Mouse (Mus musculus): ENCODE data around the gene Vps37b. TPM values are rescaled to one million over a fixed set of nuclear protein-coding genes. Genes with fewer than 3 reads are reported as not detected.

Vps37b gene
- polyA plus RNA-seq, 1 experiment from 2014 or later: 82.4 TPM

- Histone ChIP-seq H3K27me3 (no peaks in the 10 kb centered on the region), H3K4me2 (no peak overlapping the region), H3K9ac (no peak overlapping the region), H3K9me3 (no peaks in the 10 kb centered on the region), H3K4me3 (no peak overlapping the region), H3K4me1 (replicated peaks) (no peaks in the 10 kb centered on the region; the same call in 1 of the 2 replicates), H3K36me3 (no peaks in the 10 kb centered on the region), H3K27ac (replicated peaks) (no peak overlapping the region)
- 66% methylated on average over 8 of the region's 8 CpGs for WGBS
- no peak for ATAC-seq (ENCODE audit: low FRiP score, low read depth)
Measured at GRCm38 (mm10) chr5:123969216-123969615, 62.9 kb downstream of the Vps37b start.

- WGBS: 92% methylated on average over 5 of the region's 5 CpGs
- H3K9me3 ChIP-seq: no peaks in the 10 kb centered on the region
- no peaks in the 10 kb centered on the region; the same call in 1 of the 2 replicates for H3K4me1 ChIP-seq (replicated peaks)
- H3K9ac ChIP-seq: no peak overlapping the region
- H3K36me3 ChIP-seq: no peaks in the 10 kb centered on the region
- H3K4me2 ChIP-seq: no peak overlapping the region
- no peak overlapping the region for H3K27ac ChIP-seq (replicated peaks)
- ATAC-seq (ENCODE audit: low FRiP score, low read depth): no peak
- H3K4me3 ChIP-seq: no peak overlapping the region
- no peaks in the 10 kb centered on the region for H3K27me3 ChIP-seq
Measured at GRCm38 (mm10) chr5:123968468-123968867, 63.6 kb downstream of the Vps37b start.

GRCm38 (mm10) chr5:123966759-123967158 lies 65.3 kb downstream of the Vps37b start:
- Histone ChIP-seq H3K4me1 (replicated peaks) (no peaks in the 10 kb centered on the region), H3K36me3 (no peaks in the 10 kb centered on the region), H3K27me3 (no peaks in the 10 kb centered on the region), H3K4me3 (no peak overlapping the region), H3K27ac (replicated peaks) (no peak overlapping the region), H3K9me3 (no peaks in the 10 kb centered on the region), H3K9ac (no peak overlapping the region), H3K4me2 (no peak overlapping the region)
- 89% methylated on average over 2 of the region's 2 CpGs for WGBS
- ATAC-seq (ENCODE audit: low FRiP score, low read depth): no peak

- no peaks in the 10 kb centered on the region for H3K9me3 ChIP-seq
- no peak overlapping the region for H3K9ac ChIP-seq
- no peak overlapping the region for H3K4me2 ChIP-seq
- no peaks in the 10 kb centered on the region for H3K36me3 ChIP-seq
- no peak for ATAC-seq (ENCODE audit: low FRiP score, low read depth)
- H3K27me3 ChIP-seq: no peaks in the 10 kb centered on the region
- WGBS: 94% methylated on average over 4 of the region's 4 CpGs
- no peaks in the 10 kb centered on the region for H3K4me1 ChIP-seq (replicated peaks)
- H3K4me3 ChIP-seq: no peak overlapping the region
- no peak overlapping the region for H3K27ac ChIP-seq (replicated peaks)
Measured at GRCm38 (mm10) chr5:123964208-123964607, 67.9 kb downstream of the Vps37b start.

GRCm38 (mm10) chr5:123961046-123961445 lies 71.0 kb downstream of the Vps37b start:
- no peaks in the 10 kb centered on the region for H3K9me3 ChIP-seq
- 81% methylated on average over 12 of the region's 12 CpGs for WGBS

GRCm38 (mm10) chr5:123960129-123960528 lies 71.9 kb downstream of the Vps37b start:
- H3K36me3 ChIP-seq: no peaks in the 10 kb centered on the region
- no peak overlapping the region for H3K27ac ChIP-seq (replicated peaks)
- H3K4me3 ChIP-seq: no peak overlapping the region
- 75% methylated on average over 8 of the region's 8 CpGs for WGBS
- H3K9me3 ChIP-seq: no peaks in the 10 kb centered on the region
- no peak overlapping the region for H3K9ac ChIP-seq
- H3K27me3 ChIP-seq: no peaks in the 10 kb centered on the region
- no peak overlapping the region for H3K4me2 ChIP-seq
- ATAC-seq (ENCODE audit: low FRiP score, low read depth): no peak
- no peaks in the 10 kb centered on the region for H3K4me1 ChIP-seq (replicated peaks)

More at GRCm38 (mm10) chr5:123961046-123961445, 71.0 kb downstream of the Vps37b start:
- no peaks in the 10 kb centered on the region for H3K27me3 ChIP-seq
- no peaks in the 10 kb centered on the region for H3K4me1 ChIP-seq (replicated peaks)
- ATAC-seq (ENCODE audit: low FRiP score, low read depth): no peak
- H3K36me3 ChIP-seq: no peaks in the 10 kb centered on the region
- H3K4me3 ChIP-seq: no peak overlapping the region
- no peak overlapping the region for H3K9ac ChIP-seq
- no peak overlapping the region for H3K27ac ChIP-seq (replicated peaks)
- no peak overlapping the region for H3K4me2 ChIP-seq

GRCm38 (mm10) chr5:123959018-123959417 lies 73.1 kb downstream of the Vps37b start:
- H3K4me3 ChIP-seq: no peak overlapping the region
- H3K27me3 ChIP-seq: no peaks in the 10 kb centered on the region
- no peaks in the 10 kb centered on the region for H3K36me3 ChIP-seq
- ATAC-seq (ENCODE audit: low FRiP score, low read depth): no peak
- no peak overlapping the region for H3K4me2 ChIP-seq
- WGBS: 87% methylated on average over 3 of the region's 3 CpGs
- H3K9ac ChIP-seq: no peak overlapping the region
- H3K4me1 ChIP-seq (replicated peaks): no peaks in the 10 kb centered on the region
- no peaks in the 10 kb centered on the region for H3K9me3 ChIP-seq
- H3K27ac ChIP-seq (replicated peaks): no peak overlapping the region

- no peak overlapping the region for H3K4me2 ChIP-seq
- no peaks in the 10 kb centered on the region for H3K9me3 ChIP-seq
- no peaks in the 10 kb centered on the region for H3K36me3 ChIP-seq
- no peak overlapping the region for H3K27ac ChIP-seq (replicated peaks)
- no peak overlapping the region for H3K4me3 ChIP-seq
- H3K27me3 ChIP-seq: no peaks in the 10 kb centered on the region
- ATAC-seq (ENCODE audit: low FRiP score, low read depth): no peak
- no peaks in the 10 kb centered on the region for H3K4me1 ChIP-seq (replicated peaks)
- no peak overlapping the region for H3K9ac ChIP-seq
- 81% methylated on average over 8 of the region's 8 CpGs for WGBS
Measured at GRCm38 (mm10) chr5:123957213-123957612, 74.9 kb downstream of the Vps37b start.

Small RNA genes lying within 50 kb of the gene (microRNA-seq; reads per million reads assigned to microRNA genes)
- gene Mir7032: not detected

Other genes with a start within 250 kb of the Vps37b start
- not detected in 2 replicates for gene Hcar2, start 166.8 kb downstream of the Vps37b start, polyA plus RNA-seq (2015; fragmentation: Nextera tagmentation; extraction: Ambion mirVana)
- gene Hcar1, start 152.2 kb downstream of the Vps37b start, polyA plus RNA-seq (2015; fragmentation: Nextera tagmentation; extraction: Ambion mirVana): 0.88 and 0.99 TPM in 2 replicates
- 118 and 125 TPM in 2 replicates for gene Denr, start 125.1 kb downstream of the Vps37b start, polyA plus RNA-seq (2015; fragmentation: Nextera tagmentation; extraction: Ambion mirVana)
- 3.8 and 4.2 TPM in 2 replicates for gene Gm43518, start 104.9 kb downstream of the Vps37b start, polyA plus RNA-seq (2015; fragmentation: Nextera tagmentation; extraction: Ambion mirVana)
- 3.7 and 4.6 TPM in 2 replicates for gene Ccdc62, start 101.6 kb downstream of the Vps37b start, polyA plus RNA-seq (2015; fragmentation: Nextera tagmentation; extraction: Ambion mirVana)
- 33.9 and 34.2 TPM in 2 replicates for gene Hip1r, start 58.6 kb downstream of the Vps37b start, polyA plus RNA-seq (2015; fragmentation: Nextera tagmentation; extraction: Ambion mirVana)
- 21.5 and 23.5 TPM in 2 replicates for gene Abcb9, start 63.5 kb upstream of the Vps37b start, polyA plus RNA-seq (2015; fragmentation: Nextera tagmentation; extraction: Ambion mirVana)
- gene Ogfod2, start 80.0 kb upstream of the Vps37b start, polyA plus RNA-seq (2015; fragmentation: Nextera tagmentation; extraction: Ambion mirVana): 36.9 and 37.5 TPM in 2 replicates
- 78.4 and 81.6 TPM in 2 replicates for gene Arl6ip4, start 83.8 kb upstream of the Vps37b start, polyA plus RNA-seq (2015; fragmentation: Nextera tagmentation; extraction: Ambion mirVana)
- gene Pitpnm2, start 217.5 kb upstream of the Vps37b start, polyA plus RNA-seq (2015; fragmentation: Nextera tagmentation; extraction: Ambion mirVana): 10.8 and 11.5 TPM in 2 replicates

Measured in hindbrain, embryonic 15.5 days (tissue).